Mouse (Mus musculus) midbrain, postnatal 0 days (tissue): ENCODE data around the gene Tmem11. TPM values are rescaled to one million over a fixed set of nuclear protein-coding genes. Genes with fewer than 3 reads are reported as not detected.
"Not testable (repeated sequence)": the region's sequence is repeated elsewhere in the genome, so short reads cannot be mapped to it uniquely, and the experiment has no call there.

Source experiments
- ATAC-seq: fragments of 200-750 bp; cut with Nextera tagmentation; 2 replicates; pipeline ENCODE4 v1.8.0; 2017; ENCODE audit warnings: moderate number of reproducible peaks, mild to moderate bottlenecking, moderate TSS enrichment, moderate library complexity; ENCODE audit not compliant: low FRiP score
- DNase-seq: peaks from one replicate; pipeline ENCODE4 v3.0.0-alpha.2; 2015; ENCODE audit warnings: low spot score
- H3K27ac ChIP-seq: fragments of 300-500 bp; sonication (generic); 2 replicates; pipeline ENCODE4 v1.5.1; 2014; ENCODE audit warnings: low read depth, mild to moderate bottlenecking, low read length, mixed read lengths
- H3K27me3 ChIP-seq: fragments of 300-500 bp; sonication (generic); 2 replicates; pipeline ENCODE4 v1.6.1; 2014; ENCODE audit warnings: low read length, control low read depth, mixed read lengths; ENCODE audit not compliant: insufficient read depth
- H3K36me3 ChIP-seq: fragments of 300-500 bp; sonication (generic); 2 replicates; pipeline ENCODE4 v1.6.1; 2014; ENCODE audit warnings: low read length, control low read depth, mixed read lengths; ENCODE audit not compliant: insufficient read depth
- H3K4me1 ChIP-seq: fragments of 300-500 bp; sonication (generic); 2 replicates; pipeline ENCODE4 v1.6.1; 2014; ENCODE audit warnings: mild to moderate bottlenecking, control low read depth, antibody characterized with exemption, low read length, mixed read lengths; ENCODE audit not compliant: insufficient read depth
- H3K4me2 ChIP-seq: fragments of 300-500 bp; sonication (generic); 2 replicates; pipeline ENCODE4 v1.6.1; 2014; ENCODE audit warnings: low read depth, mild to moderate bottlenecking, low read length, mixed read lengths; ENCODE audit not compliant: poor library complexity, severe bottlenecking
- H3K4me3 ChIP-seq: fragments of 300-500 bp; sonication (generic); 2 replicates; pipeline ENCODE4 v1.5.1; 2014; ENCODE audit warnings: low read depth, mild to moderate bottlenecking, low read length, moderate library complexity
- H3K9ac ChIP-seq: fragments of 300-500 bp; sonication (generic); replicated peaks from 2 replicates; pipeline ENCODE4 v1.6.1; 2014; ENCODE audit warnings: mild to moderate bottlenecking, low read length, moderate library complexity, mixed read lengths; ENCODE audit not compliant: poor library complexity, severe bottlenecking
- H3K9me3 ChIP-seq: fragments of 300-500 bp; sonication (generic); 2 replicates; pipeline ENCODE4 v1.6.1; 2016; ENCODE audit warnings: low read length, control low read depth
- CTCF ChIP-seq: IDR thresholded peaks from 2 replicates; pipeline ENCODE4 v1.5.1; 2016; ENCODE audit warnings: antibody characterized with exemption, mild to moderate bottlenecking
- WGBS: fragments of 180-500 bp; shearing (Covaris S2); extraction: QIAGEN DNeasy Blood & Tissue Kit; methylation state at CpG from one replicate; pipeline ENCODE4 v1.1.7; 2014; 5-methylcytosine and 5-hydroxymethylcytosine counted together
- polyA plus RNA-seq: library from polyadenylated mRNA; unstranded; fragments of >200 nt; fragmentation: Nextera tagmentation; extraction: Ambion mirVana; gene quantifications from 2 replicates; pipeline ENCODE4 v1.2.1, GENCODE M21; 2015
- total RNA-seq: library from RNA; depleted of rRNA; stranded (reverse); fragments of >200 nt; gene quantifications from 2 replicates; pipeline ENCODE4 v1.2.3, GENCODE M21; 2014

The Tmem11 gene
- total and polyA plus RNA-seq, 2 experiments from 2014 or later: 52.0 to 53.4 TPM

GRCm38 (mm10) chr11:60880559-60880958 is 1.5 kb upstream of the Tmem11 start:
- Histone ChIP-seq H3K27ac (no peak overlapping the region), H3K36me3 (no peaks in the 10 kb centered on the region), H3K4me1 (no peaks in the 10 kb centered on the region; the same call in 1 of the 2 replicates), H3K27me3 (no peaks in the 10 kb centered on the region), H3K9ac (no peak overlapping the region), H3K4me3 (no peak overlapping the region), H3K4me2 (no peak overlapping the region), H3K9me3 (no peaks in the 10 kb centered on the region)
- no peak for DNase-seq
- ATAC-seq: no peak
- WGBS: 87% methylated on average over 4 of the region's 4 CpGs
- TF ChIP-seq CTCF: no peak

- Histone ChIP-seq H3K27me3 (no peaks in the 10 kb centered on the region), H3K4me2 (peak overlapping the region; percentile 70), H3K9ac (peak overlapping the region; percentile 51), H3K27ac (peak overlapping the region; percentile 80), H3K36me3 (no peaks in the 10 kb centered on the region), H3K4me3 (peak overlapping the region; percentile 99), H3K9me3 (no peaks in the 10 kb centered on the region), H3K4me1 (no peaks in the 10 kb centered on the region; the same call in 1 of the 2 replicates)
- TF ChIP-seq CTCF: peak; percentile 83
- peak; percentile 85 for DNase-seq
- ATAC-seq: peak; percentile 47; the same call in 1 of the 2 replicates
- 1% methylated on average over 11 of the region's 11 CpGs for WGBS
These were observed 351 bp upstream of the Tmem11 start for GRCm38 (mm10) chr11:60879423-60879822.

GRCm38 (mm10) chr11:60878056-60878612 is 938 bp downstream of the Tmem11 start:
- peak; percentile 59 for DNase-seq
- WGBS: under 1% methylated on average over 42 of the region's 52 CpGs
- peak overlapping the region; percentile 99 for H3K4me3 ChIP-seq
- no peaks in the 10 kb centered on the region for H3K9me3 ChIP-seq
- no peaks in the 10 kb centered on the region for H3K36me3 ChIP-seq
- H3K9ac ChIP-seq: peak overlapping the region; percentile 86
- no peaks in the 10 kb centered on the region for H3K27me3 ChIP-seq
- peak; percentile 70 for ATAC-seq
- H3K4me2 ChIP-seq: peak overlapping the region; percentile 75
- TF ChIP-seq CTCF: peak; percentile 42
- no peaks in the 10 kb centered on the region; the same call in 1 of the 2 replicates for H3K4me1 ChIP-seq
- H3K27ac ChIP-seq: peak overlapping the region; percentile 84

- Histone ChIP-seq H3K27ac (no peak overlapping the region), H3K4me2 (no peak overlapping the region), H3K36me3 (0 out of 2 replicates have a peak, but pooled peaks cover 3% of the 10 kb centered on the region), H3K9ac (no peak overlapping the region), H3K27me3 (no peaks in the 10 kb centered on the region), H3K4me3 (no peak overlapping the region), H3K4me1 (no peaks in the 10 kb centered on the region; the same call in 1 of the 2 replicates), H3K9me3 (no peaks in the 10 kb centered on the region)
- WGBS: 89% methylated on average over 6 of the region's 6 CpGs
- DNase-seq: no peak
- no peak for TF ChIP-seq CTCF
- no peak for ATAC-seq
These were observed 6.0 kb downstream of the Tmem11 start for GRCm38 (mm10) chr11:60873101-60873500.

GRCm38 (mm10) chr11:60871409-60871808 is 7.7 kb downstream of the Tmem11 start:
- no peak for ATAC-seq
- Histone ChIP-seq H3K27ac (no peak overlapping the region), H3K4me2 (no peak overlapping the region), H3K4me1 (no peaks in the 10 kb centered on the region), H3K9ac (no peak overlapping the region), H3K4me3 (no peak overlapping the region), H3K9me3 (no peaks in the 10 kb centered on the region), H3K36me3 (0 out of 2 replicates have a peak, but pooled peaks cover 7% of the 10 kb centered on the region), H3K27me3 (no peaks in the 10 kb centered on the region)
- no peak for DNase-seq
- 94% methylated on average over 4 of the region's 4 CpGs for WGBS
- no peak for TF ChIP-seq CTCF

- H3K27me3 ChIP-seq, H3K4me2 ChIP-seq, H3K9me3 ChIP-seq, H3K4me3 ChIP-seq, H3K4me1 ChIP-seq, H3K27ac ChIP-seq, DNase-seq, ATAC-seq, H3K9ac ChIP-seq: not testable (repeated sequence)
- 97% methylated on average over 6 of the region's 6 CpGs for WGBS
- peaks cover 13% of the 10 kb centered on the region; the same call in 1 of the 2 replicates for H3K36me3 ChIP-seq
These were observed 9.6 kb downstream of the Tmem11 start for GRCm38 (mm10) chr11:60869471-60869870.
